Mouse (Mus musculus) monocyte, adult 2 months (primary cell): ENCODE measurements at regions not wholly inside any gene's neighbourhood (a gene's known extent, or its start where the extent isn't known, plus 50 kb on each side); places are given as distances from the start of the nearest gene placed in this dataset.

Source experiments
- DNase-seq, 2 experiments: peaks; one replicate each; pipeline ENCODE4 v3.0.0; 2022; ENCODE audit warnings: low spot score in 2 of 2, low read depth in 1 of 2

DNA sequence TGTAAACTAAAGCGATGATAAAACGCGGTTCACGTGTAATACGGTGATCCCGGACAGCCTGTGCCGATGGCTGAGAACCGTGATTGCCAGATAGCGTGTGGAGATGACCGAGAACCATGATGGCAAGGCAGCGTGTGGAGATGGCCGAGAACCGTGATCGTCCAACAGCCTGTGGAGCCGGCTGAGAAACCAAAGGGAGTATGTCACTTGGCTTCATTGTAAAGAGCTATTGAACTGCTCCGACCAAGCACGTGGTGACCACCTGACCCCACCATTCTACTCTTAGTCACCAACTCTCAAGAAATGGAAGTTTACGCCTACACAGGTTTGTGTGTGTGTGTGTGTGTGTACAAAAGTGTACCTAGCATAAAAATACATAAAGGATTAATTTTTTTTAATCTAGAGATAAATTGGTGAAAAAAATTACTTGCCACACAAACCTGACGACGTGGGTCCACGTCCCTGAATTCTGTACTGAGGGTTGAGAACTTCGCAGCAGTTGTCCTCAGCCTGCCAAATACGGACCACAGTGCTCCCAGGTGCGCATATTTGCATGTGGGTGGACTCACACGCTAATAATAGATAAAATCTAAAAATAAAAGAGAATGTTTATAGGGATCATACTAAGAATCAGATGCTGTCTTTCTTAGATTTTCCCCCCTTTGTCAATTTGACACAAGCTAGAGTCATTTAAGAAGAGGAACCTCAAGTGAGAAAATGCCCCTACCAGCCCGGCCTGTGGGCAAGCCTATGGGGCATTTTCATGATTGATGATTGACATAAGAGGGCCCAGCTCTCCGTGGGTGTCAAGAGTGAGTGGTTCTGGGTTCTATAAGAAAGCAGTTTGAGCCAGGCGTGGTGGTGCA, 56.6 kb upstream of the Mef2a start:
- no peak for DNase-seq

DNA sequence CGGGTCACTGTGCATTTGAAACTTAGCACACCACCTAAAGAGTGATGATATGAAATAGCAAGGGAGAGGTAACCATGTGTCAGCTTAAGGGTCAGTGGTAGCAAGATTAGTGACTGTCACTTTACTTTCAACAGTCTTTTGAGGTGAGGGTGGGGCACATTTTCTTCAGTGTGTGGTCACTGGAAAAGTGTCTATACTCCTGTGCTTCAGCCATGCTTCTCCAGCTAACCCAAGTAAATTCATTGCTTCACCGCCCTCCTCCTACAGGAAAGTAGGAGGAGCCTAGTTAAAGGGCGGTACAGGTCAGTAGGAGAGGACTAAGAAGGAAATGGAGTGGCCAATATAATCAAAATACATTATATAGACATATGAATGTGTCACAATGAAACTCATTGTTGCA, 55.7 kb upstream of the Mef2a start:
- no peak for DNase-seq

DNA sequence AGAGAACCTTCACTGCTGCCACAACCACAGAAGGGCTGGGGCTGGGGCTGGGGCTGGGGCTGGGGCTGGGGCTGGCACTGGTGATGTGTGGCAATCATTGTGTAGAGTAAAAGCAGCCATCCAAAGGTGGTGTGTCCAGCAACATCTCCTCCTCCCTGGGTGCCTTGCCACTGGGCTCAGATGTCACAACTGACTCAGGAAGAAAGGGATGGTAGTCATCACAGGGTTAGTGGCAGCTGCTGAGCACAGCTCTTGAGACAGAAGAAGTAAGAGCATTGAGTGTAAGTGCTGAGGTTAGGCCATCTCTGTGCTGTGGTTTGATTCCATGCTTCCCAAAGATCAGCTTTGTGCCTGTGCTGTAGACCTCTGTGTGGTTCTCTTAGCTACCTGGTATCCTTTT, 53.4 kb upstream of the Mef2a start:
- DNase-seq: no peak

GRCm38 (mm10) chr7:67425581-67425980, 52.9 kb upstream of the Mef2a start:
- DNase-seq: peak; percentile 64 to 88

GRCm38 (mm10) chr7:67424810-67425485, 52.3 kb upstream of the Mef2a start:
- peak in 1 of 2 experiments; percentile 21 for DNase-seq
